Comparison of ENCODE assay signal across 12 mouse cellular contexts in genomic region chr10:11457445-11457844, GRCm38 (mm10).
DNase-seq lines count a peak whose midpoint lies in the region; ATAC-seq and TF ChIP-seq lines count a peak whose summit lies in the region.
"Had no signal": no experiment of that assay in that cellular context is flagged by ENCODE, and none has a peak within 500 bp of the region (broad histone marks: within the 10 kb centered on the region; RNA-seq: fewer than 3 reads in every experiment).

No protein-coding gene starts in this region.

- DNase-seq in gastrocnemius, adult 2 months, result no peak
- DNase-seq in gastrocnemius, postnatal 36 days, result no peak
- no peak for DNase-seq in lung, postnatal 0 days (ENCODE audit: low spot score)
- no peak for DNase-seq in lung, adult 2 months
- DNase-seq in thymus, postnatal 36 days, result peak; percentile 18 to 22
- no peak for DNase-seq in urinary bladder, postnatal 10 days (ENCODE audit: low spot score)
- no peak for DNase-seq in c-Kit-positive CD71-positive TER-119-positive erythroid progenitor cells, embryonic 14.5 days (ENCODE audit: low spot score)
- DNase-seq: kidney, adult 8-10 months; lung, postnatal 36 days had no signal

- intact Hi-C loops in gastrocnemius, adult 2 months (cut with DNase I), result loop anchor here (10.0 kb wide), 2 partner anchors 93 to 1157 kb away; no protein-coding TSS in a partner anchor
- intact Hi-C loops in gastrocnemius, postnatal 36 days (cut with DNase I), result no loop called here

- H3K9me3 ChIP-seq in lung, postnatal 0 days (ENCODE audit: low read length), result no peaks in the 10 kb centered on the region

- 32% methylated on average over 1 of the region's 1 CpGs for WGBS in lung, postnatal 0 days
- 48% methylated on average over 1 of the region's 1 CpGs for WGBS in lung, adult 2 months
- 50% methylated on average over 1 of the region's 1 CpGs for WGBS in bone marrow, adult 2 months

- no peaks in the 10 kb centered on the region for H3K4me1 ChIP-seq in lung, postnatal 0 days (ENCODE audit: insufficient read depth, low read depth, low read length)
- no peaks in the 10 kb centered on the region for H3K4me1 ChIP-seq in lung, adult 2 months (ENCODE audit: control insufficient read depth, insufficient read depth, low read length)
- no peaks in the 10 kb centered on the region for H3K4me1 ChIP-seq in bone marrow, adult 2 months (ENCODE audit: control insufficient read depth, insufficient read depth, low read length)

- no peaks in the 10 kb centered on the region for H3K36me3 ChIP-seq in lung, postnatal 0 days (ENCODE audit: insufficient read depth, low read length)

- no peak overlapping the region for H3K9ac ChIP-seq in lung, postnatal 0 days (replicated peaks; ENCODE audit: low read depth)

- ATAC-seq in lung, postnatal 0 days, result no peak
- ATAC-seq: midbrain, embryonic 16.5 days had no signal

- peak; percentile 7; the same call in 1 of the 2 replicates for TF ChIP-seq CTCF in gastrocnemius, adult 2 months (IDR thresholded peaks at IDR 0.05)
- TF ChIP-seq CTCF in lung, postnatal 0 days (IDR thresholded peaks at IDR 0.05), result peak; percentile 47
- TF ChIP-seq CTCF in lung, adult 2 months (IDR thresholded peaks at IDR 0.05; ENCODE audit: insufficient read depth, low read length), result no peak
- 0 out of 2 replicates have a peak, but pooled peaks have one; percentile 8 for TF ChIP-seq CTCF in bone marrow, adult 2 months (IDR thresholded peaks at IDR 0.05; ENCODE audit: control insufficient read depth, insufficient read depth, low read length)

- TF ChIP-seq POLR2A in lung, adult 2 months (IDR thresholded peaks at IDR 0.05; ENCODE audit: borderline replicate concordance, extremely low read depth, low read depth, low read length), result no peak
- no peak for TF ChIP-seq POLR2A in bone marrow, adult 2 months (IDR thresholded peaks at IDR 0.05; ENCODE audit: borderline replicate concordance, control insufficient read depth, low read depth, low read length)

- H3K4me2 ChIP-seq in lung, postnatal 0 days (replicated peaks; ENCODE audit: low read depth, low read length), result no peak overlapping the region

- no peak overlapping the region for H3K27ac ChIP-seq in gastrocnemius, adult 2 months
- H3K27ac ChIP-seq in lung, postnatal 0 days (ENCODE audit: low read length), result no peak overlapping the region
- no peak overlapping the region for H3K27ac ChIP-seq in bone marrow, adult 2 months (ENCODE audit: control insufficient read depth, insufficient read depth, low read depth, low read length, poor library complexity)

- H3K4me3 ChIP-seq in gastrocnemius, adult 2 months, result no peak overlapping the region
- no peak overlapping the region for H3K4me3 ChIP-seq in lung, postnatal 0 days (ENCODE audit: low read depth, low read length)
- H3K4me3 ChIP-seq in lung, adult 2 months (replicated peaks; ENCODE audit: extremely low read depth, low read depth, low read length), result no peak overlapping the region
- H3K4me3 ChIP-seq in bone marrow, adult 2 months (replicated peaks; ENCODE audit: control insufficient read depth, low read depth, low read length), result no peak overlapping the region
- H3K4me3 ChIP-seq: erythroblast, embryonic 14.5 days had no signal

- TF ChIP-seq EP300 in lung, postnatal 0 days (IDR thresholded peaks at IDR 0.05), result no peak

- no peaks in the 10 kb centered on the region for H3K27me3 ChIP-seq in lung, postnatal 0 days (replicated peaks; ENCODE audit: insufficient read depth, low read length)

Comparison
In these comparisons a context has a peak if more than half of its experiments do, and no peak if none do; other contexts are left out.
1. DNase-seq: peak in thymus, postnatal 36 days (2 of 2); none in gastrocnemius, adult 2 months (single experiment), gastrocnemius, postnatal 36 days (0 of 2), lung, postnatal 0 days (single experiment), lung, adult 2 months (single experiment), urinary bladder, postnatal 10 days (single experiment) and c-Kit-positive CD71-positive TER-119-positive erythroid progenitor cells, embryonic 14.5 days (single experiment).